In the genomic region with DNA sequence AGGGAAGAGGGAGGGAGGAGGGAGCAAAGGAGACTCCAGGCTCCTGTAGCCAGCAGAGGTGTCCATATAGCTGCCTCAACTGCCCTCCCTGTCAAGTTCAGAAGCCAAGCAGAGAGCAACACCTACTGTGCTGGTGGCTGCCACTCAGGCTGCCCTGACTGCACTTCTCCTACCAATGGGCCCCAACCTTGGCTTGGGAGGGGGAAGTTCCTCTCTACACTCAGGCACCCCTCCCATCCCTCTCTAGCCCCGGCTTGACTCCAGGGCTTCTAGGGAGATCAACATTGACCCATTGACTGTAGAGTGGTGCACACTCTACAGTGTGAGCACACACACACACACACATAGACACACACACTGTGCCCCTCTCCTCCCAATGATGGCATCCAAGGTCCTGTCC, we compare ENCODE assay signal across 14 mouse cellular contexts. TPM values are rescaled to one million over a fixed set of nuclear protein-coding genes. Genes with fewer than 3 reads are reported as not detected.
DNase-seq lines count a peak whose midpoint lies in the region; ATAC-seq and TF ChIP-seq lines count a peak whose summit lies in the region.
"Had no signal": no experiment of that assay in that cellular context is flagged by ENCODE, and none has a peak within 500 bp of the region (broad histone marks: within the 10 kb centered on the region; RNA-seq: fewer than 3 reads in every experiment).

No protein-coding gene starts in this region.

- ATAC-seq in heart, embryonic 16.5 days (replicated peaks; ENCODE audit: extremely low read depth, insufficient read depth, low FRiP score) = no peak
- no peak for ATAC-seq in midbrain, postnatal 0 days (ENCODE audit: low FRiP score)
- no peak; the same call in 1 of the 2 replicates for ATAC-seq in liver, embryonic 11.5 days (replicated peaks; ENCODE audit: low FRiP score)
- ATAC-seq in stomach, embryonic 16.5 days (ENCODE audit: insufficient read depth, low FRiP score) = no peak

- no peaks in the 10 kb centered on the region for H3K9me3 ChIP-seq in heart, embryonic 16.5 days (replicated peaks; ENCODE audit: control insufficient read depth, low read length)
- no peaks in the 10 kb centered on the region for H3K9me3 ChIP-seq in midbrain, embryonic 10.5 days (replicated peaks)
- H3K9me3 ChIP-seq in midbrain, postnatal 0 days (ENCODE audit: low read length) = no peaks in the 10 kb centered on the region
- H3K9me3 ChIP-seq in liver, embryonic 11.5 days (ENCODE audit: control insufficient read depth, low read length) = no peaks in the 10 kb centered on the region
- H3K9me3 ChIP-seq in stomach, embryonic 16.5 days (replicated peaks; ENCODE audit: control insufficient read depth, low read length) = no peaks in the 10 kb centered on the region
- H3K9me3 ChIP-seq: G1E; neural tube, embryonic 13.5 days had no signal

- H3K4me3 ChIP-seq in heart, embryonic 16.5 days (ENCODE audit: low read length) = no peak overlapping the region
- no peak overlapping the region for H3K4me3 ChIP-seq in midbrain, embryonic 10.5 days
- no peak overlapping the region for H3K4me3 ChIP-seq in midbrain, postnatal 0 days (ENCODE audit: low read depth, low read length)
- H3K4me3 ChIP-seq in liver, embryonic 11.5 days (ENCODE audit: low read depth, low read length) = no peak overlapping the region
- H3K4me3 ChIP-seq in stomach, embryonic 16.5 days (replicated peaks; ENCODE audit: low read length) = no peak overlapping the region
- H3K4me3 ChIP-seq: neural tube, embryonic 13.5 days had no signal

- H3K27me3 ChIP-seq in heart, embryonic 16.5 days (ENCODE audit: control insufficient read depth, insufficient read depth, low read length) = no peaks in the 10 kb centered on the region
- peaks cover 49% of the 10 kb centered on the region for H3K27me3 ChIP-seq in midbrain, embryonic 10.5 days (ENCODE audit: low read depth, poor library complexity, severe bottlenecking)
- H3K27me3 ChIP-seq in midbrain, postnatal 0 days (ENCODE audit: insufficient read depth, low read length) = no peaks in the 10 kb centered on the region
- H3K27me3 ChIP-seq in liver, embryonic 11.5 days (replicated peaks; ENCODE audit: control insufficient read depth, insufficient read depth, low read length) = peaks cover 19% of the 10 kb centered on the region
- no peaks in the 10 kb centered on the region for H3K27me3 ChIP-seq in stomach, embryonic 16.5 days (ENCODE audit: control insufficient read depth, insufficient read depth, low read length)

- no peak for DNase-seq in heart, postnatal 4 days
- no peak for DNase-seq in midbrain, embryonic 10.5 days (ENCODE audit: low spot score)
- DNase-seq in midbrain, postnatal 0 days (ENCODE audit: low spot score) = no peak
- no peak for DNase-seq in liver, embryonic 11.5 days (ENCODE audit: low spot score)
- no peak for DNase-seq in urinary bladder, adult 18-20 months (ENCODE audit: low spot score in 2 of 2)
- DNase-seq in cerebellum, adult 9-11 months = no peak
- DNase-seq: cerebellum, adult 2 months; midbrain, embryonic 14.5 days; retina, postnatal 1 day; thymus, adult 18-20 months had no signal

- no peaks in the 10 kb centered on the region for H3K36me3 ChIP-seq in heart, embryonic 16.5 days (ENCODE audit: control insufficient read depth, insufficient read depth)
- H3K36me3 ChIP-seq in midbrain, embryonic 10.5 days = no peaks in the 10 kb centered on the region
- H3K36me3 ChIP-seq in midbrain, postnatal 0 days (ENCODE audit: insufficient read depth, low read length) = no peaks in the 10 kb centered on the region
- H3K36me3 ChIP-seq in liver, embryonic 11.5 days (ENCODE audit: control insufficient read depth, insufficient read depth, low read length) = no peaks in the 10 kb centered on the region
- H3K36me3 ChIP-seq in stomach, embryonic 16.5 days (ENCODE audit: control insufficient read depth, insufficient read depth, low read length) = no peaks in the 10 kb centered on the region
- H3K36me3 ChIP-seq: G1E; neural tube, embryonic 13.5 days had no signal

- H3K4me1 ChIP-seq in heart, embryonic 16.5 days (ENCODE audit: control insufficient read depth, insufficient read depth, low read length) = peaks cover 27% of the 10 kb centered on the region
- peaks cover 68% of the 10 kb centered on the region for H3K4me1 ChIP-seq in midbrain, embryonic 10.5 days
- H3K4me1 ChIP-seq in midbrain, postnatal 0 days (ENCODE audit: insufficient read depth, low read length) = 0 out of 2 replicates have a peak, but pooled peaks cover 2% of the 10 kb centered on the region
- H3K4me1 ChIP-seq in liver, embryonic 11.5 days (replicated peaks; ENCODE audit: control insufficient read depth, insufficient read depth, low read length) = peaks cover 26% of the 10 kb centered on the region
- peaks cover 20% of the 10 kb centered on the region for H3K4me1 ChIP-seq in stomach, embryonic 16.5 days (ENCODE audit: control insufficient read depth, insufficient read depth, low read length)

- 42% methylated on average over 1 of the region's 1 CpGs for WGBS in heart, embryonic 16.5 days
- 85% methylated on average over 1 of the region's 1 CpGs for WGBS in midbrain, embryonic 10.5 days
- WGBS in midbrain, postnatal 0 days = 22% methylated on average over 1 of the region's 1 CpGs
- WGBS in liver, embryonic 11.5 days = 18% methylated on average over 1 of the region's 1 CpGs
- WGBS in stomach, embryonic 16.5 days = 13% methylated on average over 1 of the region's 1 CpGs

- 0 out of 2 replicates have a peak overlapping the region, but pooled peaks have one; percentile 9 for H3K27ac ChIP-seq in heart, embryonic 16.5 days (ENCODE audit: low read length)
- 0 out of 2 replicates have a peak overlapping the region, but pooled peaks have one; percentile 2 for H3K27ac ChIP-seq in midbrain, embryonic 10.5 days (replicated peaks)
- no peak overlapping the region for H3K27ac ChIP-seq in midbrain, postnatal 0 days (ENCODE audit: low read depth, low read length)
- H3K27ac ChIP-seq in liver, embryonic 11.5 days (ENCODE audit: low read depth, low read length) = peak overlapping the region; percentile 39; the same call in 1 of the 2 replicates
- peak overlapping the region; percentile 43 for H3K27ac ChIP-seq in stomach, embryonic 16.5 days (ENCODE audit: low read length)
- H3K27ac ChIP-seq: neural tube, embryonic 13.5 days had no signal

- H3K4me2 ChIP-seq in heart, embryonic 16.5 days (ENCODE audit: low read depth, low read length) = no peak overlapping the region
- no peak overlapping the region for H3K4me2 ChIP-seq in midbrain, postnatal 0 days (ENCODE audit: low read depth, low read length, poor library complexity, severe bottlenecking)
- no peak overlapping the region for H3K4me2 ChIP-seq in liver, embryonic 11.5 days
- no peak overlapping the region for H3K4me2 ChIP-seq in stomach, embryonic 16.5 days (ENCODE audit: low read depth, low read length)
- H3K4me2 ChIP-seq: neural tube, embryonic 13.5 days had no signal

- TF ChIP-seq CTCF in midbrain, postnatal 0 days (IDR thresholded peaks at IDR 0.05) = no peak

- no peak overlapping the region for H3K9ac ChIP-seq in heart, embryonic 16.5 days (ENCODE audit: low read length)
- no peak overlapping the region for H3K9ac ChIP-seq in midbrain, postnatal 0 days (replicated peaks; ENCODE audit: low read length, poor library complexity, severe bottlenecking)
- H3K9ac ChIP-seq in liver, embryonic 11.5 days (ENCODE audit: low read depth, low read length) = no peak overlapping the region
- 0 out of 2 replicates have a peak overlapping the region, but pooled peaks have one; percentile 23 for H3K9ac ChIP-seq in stomach, embryonic 16.5 days (ENCODE audit: low read length)
- H3K9ac ChIP-seq: neural tube, embryonic 13.5 days had no signal

RNA-seq across cellular contexts. Expression of gene Epha2, which starts 19.5 kb away (rescaled TPM):
- polyA plus RNA-seq in heart, embryonic 16.5 days (2015; fragmentation: Nextera tagmentation; extraction: Ambion mirVana) = 3.1 and 3.9 TPM in 2 replicates
- 10 to 100 TPM; 10.1 to 10.9 TPM for total RNA-seq in heart, postnatal 4 days (2021)
- 3.6 and 3.7 TPM in 2 replicates for polyA plus RNA-seq in midbrain, embryonic 10.5 days (2016; fragmentation: Nextera tagmentation; extraction: Ambion mirVana)
- 3.1 and 3.2 TPM in 2 replicates for total RNA-seq in midbrain, postnatal 0 days (2014; rRNA removed)
- 0.27 and 0.30 TPM in 2 replicates for polyA plus RNA-seq in midbrain, postnatal 0 days (2015; fragmentation: Nextera tagmentation; extraction: Ambion mirVana)
- polyA plus RNA-seq in liver, embryonic 11.5 days (2014; fragmentation: Nextera tagmentation; extraction: Ambion mirVana) = 2.5 and 2.9 TPM in 2 replicates
- 9.5 and 12.1 TPM in 2 replicates for polyA plus RNA-seq in stomach, embryonic 16.5 days (2015; fragmentation: Nextera tagmentation; extraction: Ambion mirVana)
- total RNA-seq: G1E had no signal
- polyA plus RNA-seq: G1E had no signal

RNA-seq across cellular contexts. Expression of gene Arhgef19, which starts 42.3 kb away (rescaled TPM):
- 2.3 and 4.0 TPM in 2 replicates for polyA plus RNA-seq in heart, embryonic 16.5 days (2015; fragmentation: Nextera tagmentation; extraction: Ambion mirVana)
- 1 to 10 TPM; 4.6 to 5.1 TPM for total RNA-seq in heart, postnatal 4 days (2021)
- 0.64 and 1.4 TPM in 2 replicates for polyA plus RNA-seq in midbrain, embryonic 10.5 days (2016; fragmentation: Nextera tagmentation; extraction: Ambion mirVana)
- 0.76 and 1.3 TPM in 2 replicates for total RNA-seq in midbrain, postnatal 0 days (2014; rRNA removed)
- 1.1 and 1.3 TPM in 2 replicates for polyA plus RNA-seq in midbrain, postnatal 0 days (2015; fragmentation: Nextera tagmentation; extraction: Ambion mirVana)
- 2.3 and 2.5 TPM in 2 replicates for polyA plus RNA-seq in liver, embryonic 11.5 days (2014; fragmentation: Nextera tagmentation; extraction: Ambion mirVana)
- 16.1 and 18.9 TPM in 2 replicates for polyA plus RNA-seq in stomach, embryonic 16.5 days (2015; fragmentation: Nextera tagmentation; extraction: Ambion mirVana)
- total RNA-seq: G1E had no signal
- polyA plus RNA-seq: G1E had no signal
